Comparison of ENCODE assay signal across 13 mouse cellular contexts in the genomic region with DNA sequence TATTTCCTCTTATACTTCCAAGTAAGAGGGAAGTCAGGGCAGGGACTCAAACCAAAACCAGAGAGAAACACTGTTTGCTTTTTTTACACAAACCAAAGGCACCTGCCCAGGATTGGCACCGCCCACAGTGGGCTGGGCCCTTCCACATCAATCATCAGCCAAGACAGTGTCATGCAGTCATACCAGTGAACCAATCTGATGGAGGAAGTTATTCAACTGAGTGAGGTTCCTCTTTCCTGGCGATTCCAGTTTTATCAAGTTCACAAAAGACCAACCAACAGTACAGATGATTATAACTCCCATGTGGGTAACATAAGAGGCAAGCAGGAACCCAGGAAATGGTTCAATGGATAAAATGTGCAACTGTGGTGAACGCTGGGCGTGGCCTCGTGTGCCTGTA.
DNase-seq lines count a peak whose midpoint lies in the region; ATAC-seq and TF ChIP-seq lines count a peak whose summit lies in the region.
"Had no signal": no experiment of that assay in that cellular context is flagged by ENCODE, and none has a peak within 500 bp of the region (broad histone marks: within the 10 kb centered on the region; RNA-seq: fewer than 3 reads in every experiment).

No protein-coding gene starts in this region.

- WGBS in liver, embryonic 14.5 days (ENCODE audit: insufficient replicate concordance): 30% methylated on average over 5 of the region's 5 CpGs
- 40% methylated on average over 5 of the region's 5 CpGs for WGBS in liver, embryonic 12.5 days (ENCODE audit: insufficient replicate concordance)
- 91% methylated on average over 5 of the region's 5 CpGs for WGBS in forebrain, postnatal 0 days

- H3K9ac ChIP-seq in liver, embryonic 14.5 days (replicated peaks): no peak overlapping the region
- H3K9ac ChIP-seq in liver, embryonic 12.5 days: no peak overlapping the region
- H3K9ac ChIP-seq in forebrain, postnatal 0 days: no peak overlapping the region
- H3K9ac ChIP-seq: embryonic facial prominence, embryonic 15.5 days; stomach, embryonic 15.5 days had no signal

- ATAC-seq in liver, embryonic 14.5 days (ENCODE audit: insufficient read depth): no peak
- ATAC-seq in liver, embryonic 12.5 days: no peak
- ATAC-seq in forebrain, postnatal 0 days: no peak

- TF ChIP-seq EP300 in liver, embryonic 14.5 days (IDR thresholded peaks at IDR 0.05; ENCODE audit: low read depth): no peak

- no peaks in the 10 kb centered on the region for H3K27me3 ChIP-seq in liver, embryonic 14.5 days (ENCODE audit: control insufficient read depth, insufficient read depth, low read length)
- H3K27me3 ChIP-seq in liver, embryonic 12.5 days (replicated peaks): no peaks in the 10 kb centered on the region
- H3K27me3 ChIP-seq in forebrain, postnatal 0 days (ENCODE audit: insufficient read depth, low read length): no peaks in the 10 kb centered on the region
- H3K27me3 ChIP-seq: embryonic facial prominence, embryonic 15.5 days; stomach, embryonic 15.5 days had no signal

- peak in 2 of 3 experiments; percentile 0 to 6 for DNase-seq in liver, embryonic 14.5 days (ENCODE audit: low read depth in 3 of 3, low spot score in 3 of 3)
- peak; percentile 69 to 74 for DNase-seq in B cell, adult 2 months
- DNase-seq in ZHBTc4 (ENCODE audit: low read depth, low spot score): peak; percentile 42
- peak; percentile 23 to 61 for DNase-seq in monocyte, adult 2 months (ENCODE audit: low read depth in 1 of 2, low spot score in 2 of 2)
- DNase-seq in forebrain, postnatal 0 days: no peak
- no peak for DNase-seq in right cerebral cortex, adult 2 months (ENCODE audit: low spot score in 2 of 2)
- no peak for DNase-seq in left cerebral cortex, adult 8-10 months (ENCODE audit: low spot score in 2 of 2)
- DNase-seq: adrenal gland, postnatal 36 days; cerebellum, adult 2 months; layer of hippocampus, adult 9-11 months had no signal

- no peak for TF ChIP-seq CTCF in liver, embryonic 14.5 days (IDR thresholded peaks at IDR 0.05; ENCODE audit: low read depth)
- TF ChIP-seq CTCF in forebrain, postnatal 0 days (IDR thresholded peaks at IDR 0.05; ENCODE audit: low read depth): no peak

- H3K4me3 ChIP-seq in liver, embryonic 14.5 days (ENCODE audit: insufficient read depth in 1 of 2, low read depth in 2 of 2, low read length in 2 of 2): no peak overlapping the region
- H3K4me3 ChIP-seq in liver, embryonic 12.5 days: no peak overlapping the region
- H3K4me3 ChIP-seq in forebrain, postnatal 0 days (ENCODE audit: low read depth, low read length): no peak overlapping the region
- H3K4me3 ChIP-seq: embryonic facial prominence, embryonic 15.5 days; stomach, embryonic 15.5 days had no signal

- H3K4me2 ChIP-seq in liver, embryonic 14.5 days (ENCODE audit: low read depth): no peak overlapping the region
- H3K4me2 ChIP-seq in liver, embryonic 12.5 days: no peak overlapping the region
- no peak overlapping the region for H3K4me2 ChIP-seq in forebrain, postnatal 0 days (ENCODE audit: low read depth)
- H3K4me2 ChIP-seq: embryonic facial prominence, embryonic 15.5 days; stomach, embryonic 15.5 days had no signal

- H3K27ac ChIP-seq in liver, embryonic 14.5 days: no peak overlapping the region
- no peak overlapping the region for H3K27ac ChIP-seq in liver, embryonic 12.5 days
- H3K27ac ChIP-seq in forebrain, postnatal 0 days (ENCODE audit: low read depth, low read length): no peak overlapping the region
- H3K27ac ChIP-seq: embryonic facial prominence, embryonic 15.5 days; stomach, embryonic 15.5 days had no signal

- no peaks in the 10 kb centered on the region for H3K36me3 ChIP-seq in liver, embryonic 14.5 days (replicated peaks; ENCODE audit: control insufficient read depth, insufficient read depth, low read depth)
- no peaks in the 10 kb centered on the region for H3K36me3 ChIP-seq in liver, embryonic 12.5 days
- no peaks in the 10 kb centered on the region for H3K36me3 ChIP-seq in forebrain, postnatal 0 days (ENCODE audit: insufficient read depth)
- H3K36me3 ChIP-seq: embryonic facial prominence, embryonic 15.5 days; stomach, embryonic 15.5 days had no signal

- H3K4me1 ChIP-seq in liver, embryonic 14.5 days (replicated peaks; ENCODE audit: control insufficient read depth in 2 of 2, insufficient read depth in 2 of 2, low read length in 1 of 2): no peaks in the 10 kb centered on the region
- no peaks in the 10 kb centered on the region for H3K4me1 ChIP-seq in liver, embryonic 12.5 days
- H3K4me1 ChIP-seq in forebrain, postnatal 0 days (ENCODE audit: insufficient read depth): no peaks in the 10 kb centered on the region
- H3K4me1 ChIP-seq: embryonic facial prominence, embryonic 15.5 days; stomach, embryonic 15.5 days had no signal

- no peaks in the 10 kb centered on the region for H3K9me3 ChIP-seq in liver, embryonic 14.5 days (ENCODE audit: control insufficient read depth, low read length)
- no peaks in the 10 kb centered on the region for H3K9me3 ChIP-seq in liver, embryonic 12.5 days (replicated peaks)
- no peaks in the 10 kb centered on the region for H3K9me3 ChIP-seq in forebrain, postnatal 0 days (ENCODE audit: low read length)
- H3K9me3 ChIP-seq: embryonic facial prominence, embryonic 15.5 days; stomach, embryonic 15.5 days had no signal

Comparison
In these comparisons a context has a peak if more than half of its experiments do, and no peak if none do; other contexts are left out.
1. DNase-seq: peak in liver, embryonic 14.5 days (2 of 3), B cell, adult 2 months (2 of 2), ZHBTc4 (single experiment) and monocyte, adult 2 months (2 of 2); none in forebrain, postnatal 0 days (single experiment), right cerebral cortex, adult 2 months (0 of 2) and left cerebral cortex, adult 8-10 months (0 of 2).